ENCODE assay signal across 21 mouse cellular contexts in genomic region chr2:160020876-160021275, GRCm38 (mm10).
DNase-seq lines count a peak whose midpoint lies in the region; TF ChIP-seq lines count a peak whose summit lies in the region.
"Had no signal": no experiment of that assay in that cellular context is flagged by ENCODE, and none has a peak within 500 bp of the region (broad histone marks: within the 10 kb centered on the region; RNA-seq: fewer than 3 reads in every experiment).

No protein-coding gene starts in this region.

- H3K4me1 ChIP-seq in ES-E14 (ENCODE audit: control insufficient read depth in 2 of 2, insufficient read depth in 2 of 2, low read length in 2 of 2, poor library complexity in 1 of 2): no peaks in the 10 kb centered on the region; a peak in 2 of 4 replicates
- H3K4me1 ChIP-seq: heart, embryonic 12.5 days; heart, embryonic 15.5 days had no signal

- H3K27ac ChIP-seq in gastrocnemius, adult 2 months: peak overlapping the region; percentile 61; the same call in 1 of the 2 replicates
- no peak overlapping the region for H3K27ac ChIP-seq in ES-E14 (ENCODE audit: insufficient read depth, low read depth, low read length, poor library complexity, severe bottlenecking)
- H3K27ac ChIP-seq: heart, embryonic 15.5 days; hindbrain, embryonic 14.5 days; hindbrain, postnatal 0 days had no signal

- intact Hi-C loops in gastrocnemius, adult 2 months (cut with DNase I): no loop called here

- no peaks in the 10 kb centered on the region for H3K9me3 ChIP-seq in ES-E14 (ENCODE audit: control insufficient read depth, insufficient read depth, low read depth, low read length)
- H3K9me3 ChIP-seq: heart, embryonic 12.5 days; heart, embryonic 15.5 days had no signal

- H3K36me3 ChIP-seq in ES-E14 (ENCODE audit: control insufficient read depth, insufficient read depth, low read length, poor library complexity, severe bottlenecking): no peaks in the 10 kb centered on the region
- H3K36me3 ChIP-seq: heart, embryonic 12.5 days; heart, embryonic 15.5 days had no signal

- no peak for DNase-seq in gastrocnemius, adult 2 months
- DNase-seq in gastrocnemius, postnatal 10 days: no peak
- DNase-seq in ES-E14 (ENCODE audit: low read depth, low spot score) (peak; percentile 36), ZHBTc4 (ENCODE audit: low read depth, low spot score) (peak; percentile 70), adipocyte (ENCODE audit: low spot score) (no peak)
- no peak for DNase-seq in right cerebral cortex, postnatal 10 days (ENCODE audit: low spot score in 2 of 2)
- no peak for DNase-seq in frontal cortex, postnatal 25 days (ENCODE audit: low spot score in 2 of 2)
- DNase-seq: adrenal gland, adult 2 months; adrenal gland, postnatal 14 days; B cell, adult 2 months; cerebellum, adult 18-20 months; cerebellum, adult 9-10 months; cerebellum, postnatal 14 days; forebrain, postnatal 0 days; gastrocnemius, postnatal 14 days; heart, postnatal 4 days; kidney, adult 18-20 months had no signal

- no peak for TF ChIP-seq CTCF in gastrocnemius, adult 2 months (IDR thresholded peaks at IDR 0.05)

- H3K9ac ChIP-seq in ES-E14 (ENCODE audit: insufficient read depth, low read depth, low read length, poor library complexity, severe bottlenecking): no peak overlapping the region
- H3K9ac ChIP-seq: forebrain, postnatal 0 days; heart, embryonic 12.5 days; heart, embryonic 15.5 days; hindbrain, embryonic 14.5 days had no signal

- no peak overlapping the region for H3K4me3 ChIP-seq in gastrocnemius, adult 2 months
- H3K4me3 ChIP-seq in ES-E14 (ENCODE audit: insufficient read depth in 1 of 2, low read depth in 1 of 2, low read length in 2 of 2, poor library complexity in 1 of 2, severe bottlenecking in 1 of 2): no peak overlapping the region
- H3K4me3 ChIP-seq: heart, embryonic 12.5 days; heart, embryonic 15.5 days had no signal

- in situ Hi-C loops in ES-E14 (cut with MboI; ENCODE audit: low sequenced_read_pairs in 2 of 2, unreplicated experiment in 2 of 2): no loop called here

TF ChIP-seq in ES-E14, 5 proteins besides CTCF, POLR2A, EP300 and RAD21:
- TF ChIP-seq MAFK (IDR thresholded peaks at IDR 0.05; ENCODE audit: insufficient read depth, low read depth, low read length): no peak
- TF ChIP-seq ZNF384 (IDR thresholded peaks at IDR 0.05; ENCODE audit: low read depth, low read length): no peak
- TF ChIP-seq HCFC1 (IDR thresholded peaks at IDR 0.05; ENCODE audit: borderline replicate concordance, insufficient read depth, low read length): no peak
- no peak for TF ChIP-seq CHD2 (IDR thresholded peaks at IDR 0.05; ENCODE audit: low read depth, low read length)
- TF ChIP-seq ZC3H11A (IDR thresholded peaks at IDR 0.05; ENCODE audit: borderline replicate concordance, low read depth, low read length): no peak

Comparison
In these comparisons a context has a peak if more than half of its experiments do, and no peak if none do; other contexts are left out.
1. DNase-seq: peak in ES-E14 (single experiment) and ZHBTc4 (single experiment); none in gastrocnemius, adult 2 months (single experiment), gastrocnemius, postnatal 10 days (single experiment), adipocyte (single experiment), right cerebral cortex, postnatal 10 days (0 of 2) and frontal cortex, postnatal 25 days (0 of 2).